Mouse (Mus musculus) frontal cortex, postnatal 14 days (tissue): ENCODE data around the gene Plcxd3.
"Not testable (repeated sequence)": the region's sequence is repeated elsewhere in the genome, so short reads cannot be mapped to it uniquely, and the experiment has no call there.

Source experiments
- DNase-seq, 2 experiments: peaks; one replicate each; pipeline ENCODE4 v3.0.0; 2022; ENCODE audit warnings: low spot score in 2 of 2

The Plcxd3 gene

DNA sequence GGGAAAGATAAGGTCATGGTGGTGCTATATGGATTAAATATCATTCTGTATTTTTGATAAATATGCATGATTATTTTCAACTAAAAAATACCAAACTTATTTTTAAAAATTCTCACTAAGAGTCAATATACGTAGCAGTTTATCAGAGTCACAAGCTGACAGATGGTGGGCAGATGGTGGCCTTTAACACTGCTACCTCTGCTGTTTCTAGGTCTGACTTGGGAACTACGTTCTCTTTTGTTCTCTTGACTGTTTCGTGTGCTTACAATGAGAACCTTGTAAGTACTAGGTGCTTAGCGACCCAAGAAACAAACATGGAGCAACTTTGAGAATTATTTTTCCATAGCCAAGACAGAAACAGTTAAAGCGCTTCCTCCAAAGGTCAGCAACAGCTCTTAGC is 183.8 kb downstream of the Plcxd3 start:
- DNase-seq = no peak

DNA sequence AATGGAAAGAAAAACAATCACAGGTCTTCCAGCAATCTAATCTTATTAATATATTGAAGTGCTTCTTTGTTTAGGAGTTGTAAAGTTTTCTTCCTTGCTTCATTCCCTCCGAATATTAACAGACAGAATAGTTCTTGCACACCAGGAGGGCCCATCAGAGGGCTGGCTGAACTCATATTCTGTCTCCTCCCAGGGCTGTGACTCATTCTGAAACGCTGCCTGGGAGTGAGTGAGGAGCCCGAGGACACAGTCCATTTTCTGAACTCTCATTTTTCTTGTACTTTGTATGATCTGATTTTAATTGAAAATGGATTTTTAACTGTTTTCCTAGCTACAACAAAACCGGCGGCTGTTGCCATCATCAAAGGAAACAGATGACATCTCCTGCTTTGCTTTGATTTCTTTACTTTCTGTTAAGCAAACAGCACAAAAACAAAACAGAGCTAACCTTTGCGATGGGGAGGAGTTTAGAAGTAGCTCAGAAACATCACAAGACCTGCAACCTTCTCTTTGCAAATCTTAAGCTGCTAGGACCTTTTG is 186.2 kb downstream of the Plcxd3 start:
- no peak for DNase-seq

DNA sequence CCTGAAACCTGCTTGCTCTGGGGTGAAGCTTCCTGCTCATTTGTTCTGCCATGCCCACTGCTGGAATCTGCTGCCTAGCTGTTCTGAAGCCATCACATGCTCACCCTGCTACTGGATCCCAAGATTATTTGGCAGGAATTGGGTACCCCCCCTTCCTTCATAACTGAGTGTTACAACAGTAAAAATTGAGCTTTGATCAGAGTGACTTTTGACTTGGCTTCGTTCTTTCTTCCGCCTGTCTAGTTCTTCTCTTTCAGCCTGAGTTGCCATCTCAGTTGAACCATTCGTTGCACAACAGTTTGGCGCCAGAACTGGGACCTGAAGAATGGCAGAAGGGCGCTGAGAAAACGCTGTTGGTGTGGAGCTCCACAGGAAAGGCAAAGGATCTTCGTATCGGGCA is 220.2 kb downstream of the Plcxd3 start:
- DNase-seq = not testable (repeated sequence)

DNA sequence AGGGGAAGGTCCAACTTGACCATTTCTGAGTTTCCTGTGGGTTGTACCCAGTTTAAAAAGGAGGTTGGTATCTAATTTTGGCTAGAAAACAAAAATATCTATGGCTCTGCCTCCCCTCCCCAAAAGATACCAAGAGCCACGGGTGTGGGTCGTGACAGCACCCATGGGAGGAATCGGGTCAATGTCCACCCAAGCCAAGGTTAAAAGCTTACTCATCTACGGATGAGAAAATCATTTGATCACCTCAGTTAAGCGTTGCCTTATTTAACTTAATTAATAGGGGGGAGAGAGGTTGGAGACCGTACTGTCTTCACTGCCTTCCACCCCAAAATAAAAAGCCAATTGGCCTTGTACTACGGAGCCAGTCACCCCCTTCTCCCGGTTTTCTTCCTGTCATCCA is 223.4 kb downstream of the Plcxd3 start:
- not testable (repeated sequence) for DNase-seq

DNA sequence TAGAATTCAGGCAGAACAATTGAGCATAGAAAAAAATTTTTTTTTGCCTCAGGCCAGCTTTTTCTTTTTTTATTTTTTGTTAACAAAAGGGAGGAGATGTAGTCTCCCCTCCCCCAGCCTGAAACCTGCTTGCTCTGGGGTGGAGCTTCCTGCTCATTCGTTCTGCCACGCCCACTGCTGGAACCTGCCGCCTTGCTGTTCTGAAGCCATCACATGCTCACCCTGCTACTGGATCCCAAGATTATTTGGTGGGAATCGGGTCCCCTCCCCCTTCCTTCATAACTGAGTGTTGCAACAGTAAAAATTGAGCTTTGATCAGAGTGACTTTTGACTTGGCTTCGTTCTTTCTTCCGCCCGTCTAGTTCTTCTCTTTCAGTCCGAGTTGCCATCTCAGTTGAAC is 224.0 kb downstream of the Plcxd3 start:
- DNase-seq = not testable (repeated sequence)

DNA sequence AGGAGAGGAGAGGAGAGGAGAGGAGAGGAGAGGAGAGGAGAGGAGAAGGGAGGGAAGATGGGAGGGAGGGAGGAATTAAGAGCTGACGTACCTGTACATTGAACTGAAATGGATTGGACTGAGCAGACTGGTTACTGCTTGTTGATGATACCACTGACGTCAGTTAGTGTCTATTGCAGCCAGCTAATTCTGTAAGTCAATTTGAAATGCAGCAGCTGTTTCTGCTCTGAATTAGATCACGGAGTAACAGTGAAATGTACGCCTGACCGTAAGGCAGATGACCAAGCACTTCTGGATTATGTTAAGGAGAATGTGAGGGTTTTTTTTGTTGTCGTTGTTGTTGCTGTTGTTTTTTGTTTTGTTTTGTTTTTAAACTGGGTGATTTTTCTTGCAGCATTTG is 230.3 kb downstream of the Plcxd3 start:
- DNase-seq = no peak
